Mouse (Mus musculus) ZHBTc4 (cell line): Measurements from ENCODE around the gene Adamts18.

Experiments used
- DNase-seq: peaks from one replicate; pipeline ENCODE4 v3.0.0-alpha.2; 2011; ENCODE audit warnings: low read depth, low spot score

Adamts18 gene

DNA sequence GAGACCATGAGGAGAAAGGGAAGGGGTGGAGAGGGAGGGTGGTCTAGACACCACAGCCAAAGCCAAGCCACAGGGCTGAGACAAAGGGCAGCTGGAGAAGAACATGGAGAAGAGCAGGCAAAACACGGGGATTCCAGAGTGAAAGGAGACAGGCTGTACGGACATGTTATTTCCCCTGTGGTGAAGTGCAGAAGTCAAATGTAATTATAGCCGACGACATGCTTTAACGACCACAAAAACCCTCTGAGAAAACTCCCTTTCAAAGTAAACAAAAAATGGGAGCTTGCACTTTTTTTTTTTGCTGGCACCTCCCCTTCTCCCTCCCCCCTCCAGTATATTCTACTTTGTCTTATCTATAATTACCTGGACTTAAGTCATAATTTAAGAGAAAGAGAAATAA, 92.7 kb downstream of the Adamts18 start:
- DNase-seq, result no peak

- DNase-seq, result no peak
These were observed 95.4 kb downstream of the Adamts18 start for GRCm38 (mm10) chr8:113753153-113753552.

- no peak for DNase-seq
These were observed 96.2 kb downstream of the Adamts18 start for GRCm38 (mm10) chr8:113752349-113752748.

- DNase-seq, result no peak
These were observed 113.0 kb downstream of the Adamts18 start for GRCm38 (mm10) chr8:113735496-113736060.

GRCm38 (mm10) chr8:113725331-113725730, 123.2 kb downstream of the Adamts18 start:
- DNase-seq, result no peak

GRCm38 (mm10) chr8:113723873-113724538, 124.5 kb downstream of the Adamts18 start:
- no peak for DNase-seq

- no peak for DNase-seq
These were observed 127.1 kb downstream of the Adamts18 start for GRCm38 (mm10) chr8:113721459-113721858.

DNA sequence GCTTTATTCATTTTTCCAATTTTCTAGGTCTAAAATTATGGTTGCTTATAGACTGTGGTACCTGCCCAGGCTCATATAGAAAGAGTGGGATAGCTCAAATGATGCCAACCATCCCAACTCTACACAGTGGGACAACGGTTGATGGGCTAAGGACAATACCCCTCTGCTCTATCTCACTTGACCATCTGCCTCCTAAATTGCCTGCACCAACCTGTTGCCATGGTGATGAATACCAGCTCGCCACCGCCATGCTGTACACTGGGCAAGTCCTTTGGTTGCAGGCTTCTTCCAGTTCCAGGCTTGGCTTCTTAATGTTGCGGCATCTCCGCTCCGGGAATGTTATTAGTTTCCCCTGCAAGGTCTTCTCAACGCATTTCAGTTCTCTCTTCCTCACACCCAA, 143.6 kb downstream of the Adamts18 start:
- DNase-seq, result no peak

- no peak for DNase-seq
These were observed 156.8 kb downstream of the Adamts18 start for GRCm38 (mm10) chr8:113691622-113692343.

DNA sequence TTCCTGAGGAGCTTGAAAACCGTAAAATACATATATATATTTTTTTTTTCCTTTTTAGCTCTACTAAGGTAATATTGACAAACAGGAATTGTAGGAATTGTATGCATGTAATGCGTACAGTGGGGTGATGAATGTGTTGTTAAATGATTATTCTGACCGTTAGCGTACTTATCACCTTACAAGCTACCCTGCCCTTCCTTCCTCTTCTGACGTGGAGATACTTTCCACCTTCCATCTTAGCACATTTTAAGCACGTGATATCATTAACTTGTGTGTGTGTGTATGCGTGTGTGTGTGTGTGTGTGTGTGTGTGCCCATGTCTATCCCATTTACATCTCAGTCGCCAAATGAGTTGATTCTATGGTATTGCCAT, 160.0 kb downstream of the Adamts18 start:
- DNase-seq, result no peak

- no peak for DNase-seq
These were observed 160.5 kb downstream of the Adamts18 start for GRCm38 (mm10) chr8:113687889-113688542.

GRCm38 (mm10) chr8:113679361-113679760, 169.2 kb downstream of the Adamts18 start:
- DNase-seq, result no peak

DNA sequence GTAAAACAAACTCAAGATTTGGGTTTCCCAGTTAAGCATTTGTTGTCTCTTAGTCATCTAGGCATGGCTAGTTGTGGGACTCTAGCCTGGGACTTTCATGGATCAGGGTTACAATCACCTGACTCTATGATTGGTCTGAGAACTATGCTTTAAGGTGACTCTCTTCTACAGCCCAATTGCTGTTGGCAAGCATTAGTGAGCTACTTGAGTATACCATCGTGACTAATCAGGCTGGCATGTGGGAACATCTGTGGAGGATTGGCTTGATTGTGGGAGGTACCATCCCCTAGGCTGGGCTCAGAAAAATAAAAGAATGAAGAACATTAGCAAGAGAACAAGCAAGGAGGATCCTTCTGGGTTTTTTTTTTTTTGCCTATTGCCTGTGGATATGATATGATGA, 171.7 kb downstream of the Adamts18 start:
- no peak for DNase-seq

- DNase-seq, result no peak
These were observed 173.3 kb downstream of the Adamts18 start for GRCm38 (mm10) chr8:113675281-113675680.

GRCm38 (mm10) chr8:113674611-113675010, 173.9 kb downstream of the Adamts18 start:
- DNase-seq, result no peak

DNA sequence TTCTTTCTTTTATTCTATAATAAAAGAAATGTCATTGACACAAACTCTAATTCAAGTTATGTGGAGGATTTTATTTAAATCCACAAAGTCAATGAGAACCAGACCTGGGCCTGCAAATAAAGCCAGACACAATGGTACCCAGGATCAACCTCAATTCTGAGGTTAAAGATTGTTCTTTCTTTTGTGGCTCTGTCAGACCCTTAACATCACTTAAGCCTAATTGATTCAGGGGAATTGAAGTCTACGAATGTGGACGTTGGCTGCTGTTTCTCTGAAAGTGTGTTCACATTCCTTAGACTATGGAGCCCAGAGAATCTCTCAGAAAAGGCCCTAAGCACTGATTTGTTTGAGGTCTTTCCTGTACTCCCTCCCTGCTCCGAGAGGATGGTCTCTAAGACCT, 175.2 kb downstream of the Adamts18 start:
- no peak for DNase-seq

- no peak for DNase-seq
These were observed 175.8 kb downstream of the Adamts18 start for GRCm38 (mm10) chr8:113672599-113673255.

DNA sequence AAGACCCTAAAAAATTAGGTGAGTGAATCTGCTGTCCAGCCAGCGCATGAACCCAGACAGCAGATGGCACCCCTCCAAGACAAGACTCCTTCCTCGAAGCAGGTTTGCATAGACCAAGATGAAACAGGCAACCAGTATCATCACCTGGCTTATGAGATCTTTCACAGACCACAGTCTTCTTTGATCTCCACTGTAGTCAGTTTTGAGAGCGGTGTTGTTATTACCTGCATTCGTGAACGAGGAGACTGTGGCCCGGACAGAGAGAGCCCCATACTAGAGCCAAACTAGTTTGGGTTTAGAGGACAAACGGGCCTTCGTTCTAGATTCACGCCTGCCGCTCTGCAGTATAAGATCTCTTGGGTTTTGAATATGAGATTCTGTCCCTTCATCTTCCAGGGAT, 178.6 kb downstream of the Adamts18 start:
- DNase-seq, result no peak

DNA sequence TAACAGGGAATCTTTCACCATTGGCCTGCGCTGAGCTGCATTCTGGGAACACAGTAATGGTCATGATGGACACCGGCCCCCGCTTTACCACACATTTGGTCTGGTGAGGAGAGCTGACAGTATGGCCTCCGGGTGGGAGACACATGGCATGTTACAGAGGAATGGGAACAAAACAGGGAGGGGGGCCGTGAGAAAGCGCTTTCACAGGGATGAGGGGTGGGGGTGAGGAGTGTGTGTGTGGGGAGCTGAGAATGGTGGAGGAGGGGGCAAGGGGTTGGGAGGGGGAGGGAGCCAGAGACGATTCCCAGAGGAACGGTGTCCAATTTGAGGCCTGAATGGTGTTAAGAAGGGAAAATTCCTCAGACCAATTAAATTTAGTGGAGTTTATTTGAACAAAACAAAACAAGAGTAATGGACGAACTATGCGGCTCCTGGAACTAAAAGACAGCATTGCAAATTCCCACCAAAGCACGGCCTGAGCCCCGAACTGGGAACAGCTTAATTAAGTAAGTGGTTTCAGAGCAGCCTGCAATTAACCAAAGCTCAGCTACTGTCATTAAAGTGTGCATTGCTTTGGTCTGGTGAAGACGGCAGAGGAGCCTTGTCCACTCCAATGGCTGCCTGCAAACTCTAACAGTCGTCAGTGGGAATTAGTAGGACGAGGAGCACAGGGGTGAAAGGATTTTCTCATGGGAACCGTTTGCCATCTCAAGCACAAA, 181.7 kb downstream of the Adamts18 start:
- no peak for DNase-seq

DNA sequence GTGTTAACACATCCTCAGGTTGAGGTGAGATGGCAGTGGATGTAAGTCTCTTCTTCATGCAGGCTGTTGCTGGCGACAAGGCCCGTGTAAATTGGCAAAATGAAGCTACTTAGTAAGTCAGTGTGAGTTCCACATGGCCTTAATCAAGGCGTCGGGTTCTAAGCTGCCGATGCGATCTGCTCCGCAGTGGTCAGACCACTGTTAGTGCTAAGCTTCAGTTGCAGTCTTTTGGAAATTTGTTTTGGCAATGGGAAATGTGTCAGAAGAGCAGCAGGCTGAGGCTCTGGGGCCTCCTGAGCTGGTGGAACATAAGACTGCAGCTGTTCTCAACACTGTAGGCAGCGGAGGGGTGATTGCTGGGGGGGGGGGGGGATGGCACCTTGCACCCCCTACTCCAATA, 182.6 kb downstream of the Adamts18 start:
- no peak for DNase-seq

GRCm38 (mm10) chr8:113665036-113665435, 183.5 kb downstream of the Adamts18 start:
- no peak for DNase-seq
